Mouse (Mus musculus) bone marrow macrophage, adult 2 months (primary cell): ENCODE data around the gene Vcl. TPM values are rescaled to one million over a fixed set of nuclear protein-coding genes. Genes with fewer than 3 reads are reported as not detected.

Experiments
- H3K27ac ChIP-seq: 2 replicates; pipeline ENCODE4 v1.5.1; 2012; ENCODE audit warnings: low read depth, low read length; ENCODE audit not compliant: insufficient read depth
- H3K4me1 ChIP-seq: 2 replicates; pipeline ENCODE4 v1.6.1; 2012; ENCODE audit warnings: low read length; ENCODE audit not compliant: control insufficient read depth, insufficient read depth
- H3K4me3 ChIP-seq: 2 replicates; pipeline ENCODE4 v1.5.1; 2012; ENCODE audit warnings: mild to moderate bottlenecking, low read length, moderate library complexity; ENCODE audit not compliant: insufficient read depth
- CTCF ChIP-seq: IDR thresholded peaks from 2 replicates; pipeline ENCODE4 v1.5.1; 2012; ENCODE audit warnings: low read depth, mild to moderate bottlenecking, low read length, moderate library complexity
- POLR2A ChIP-seq: IDR thresholded peaks from 2 replicates; pipeline ENCODE4 v1.6.1; 2012; ENCODE audit warnings: mild to moderate bottlenecking, low read depth, low read length, borderline replicate concordance
- polyA plus RNA-seq: library from polyadenylated mRNA; stranded (reverse); fragments of >200 nt; gene quantifications from 2 replicates; pipeline ENCODE4 v1.2.4, GENCODE M21; 2012; ENCODE audit not compliant: missing spikeins, insufficient read depth, insufficient read length

The Vcl gene
- polyA plus RNA-seq, 1 experiment, result 13.2 TPM

GRCm38 (mm10) chr14:20996361-20996760, 67.2 kb downstream of the Vcl start:
- H3K4me1 ChIP-seq, result no peaks in the 10 kb centered on the region
- no peak for TF ChIP-seq POLR2A
- no peak for TF ChIP-seq CTCF

GRCm38 (mm10) chr14:20997548-20997947, 68.3 kb downstream of the Vcl start:
- no peaks in the 10 kb centered on the region for H3K4me1 ChIP-seq
- H3K27ac ChIP-seq, result no peak overlapping the region
- H3K4me3 ChIP-seq, result no peak overlapping the region
- TF ChIP-seq CTCF (no peak), POLR2A (no peak)

More at GRCm38 (mm10) chr14:20996361-20996760, 67.2 kb downstream of the Vcl start:
- no peak overlapping the region for H3K27ac ChIP-seq
- no peak overlapping the region for H3K4me3 ChIP-seq

DNA sequence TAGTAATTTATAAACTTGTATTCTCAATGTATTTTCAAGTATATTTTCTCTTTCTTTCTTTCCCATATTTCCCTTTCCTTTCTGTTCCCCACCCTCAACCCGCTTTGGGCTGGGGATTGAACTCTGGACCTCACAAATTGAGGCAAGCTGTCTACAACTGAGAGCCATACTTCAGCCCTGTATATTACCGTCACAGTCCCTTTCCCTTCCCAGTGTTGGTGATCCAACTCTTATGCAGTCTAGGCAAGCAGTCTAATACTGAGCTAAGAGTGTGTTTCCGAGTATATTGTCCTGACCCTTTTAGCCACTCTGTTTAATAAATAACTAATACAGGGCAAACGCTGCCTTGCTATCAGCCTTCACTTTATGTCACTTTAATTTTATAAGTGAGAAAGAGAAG, 70.4 kb downstream of the Vcl start:
- Histone ChIP-seq H3K4me1 (no peaks in the 10 kb centered on the region), H3K4me3 (no peak overlapping the region), H3K27ac (no peak overlapping the region)
- TF ChIP-seq CTCF (no peak), POLR2A (no peak)

DNA sequence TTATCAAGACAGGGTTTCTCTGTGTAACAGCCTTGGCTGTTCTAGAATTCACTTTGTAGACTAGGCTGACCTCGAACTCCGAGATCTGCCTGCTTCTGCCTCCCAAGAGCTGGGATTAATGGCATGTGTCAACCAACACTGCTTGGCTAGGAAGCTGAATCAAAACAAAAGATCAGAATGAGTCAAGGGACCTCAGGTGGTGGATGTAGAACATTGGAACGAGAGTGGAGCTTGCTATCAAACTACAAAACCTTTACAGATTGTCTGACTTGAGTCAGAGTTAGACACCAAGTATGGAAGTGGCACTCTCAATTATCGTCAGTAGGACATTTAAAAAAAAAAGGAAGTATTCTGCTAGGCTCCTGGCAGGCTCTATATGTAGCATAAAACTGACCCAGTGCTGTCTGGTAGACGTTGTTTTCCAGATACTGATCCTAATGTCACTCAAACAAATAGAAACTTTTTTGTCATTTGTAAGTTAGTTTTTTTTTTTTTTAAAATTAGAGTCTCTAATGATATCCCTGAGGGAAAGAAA, 84.7 kb downstream of the Vcl start:
- H3K27ac ChIP-seq, result no peak overlapping the region
- H3K4me3 ChIP-seq, result no peak overlapping the region
- H3K4me1 ChIP-seq, result peaks cover 3% of the 10 kb centered on the region
- TF ChIP-seq POLR2A (no peak), CTCF (no peak)

- no peak overlapping the region for H3K27ac ChIP-seq
- H3K4me1 ChIP-seq, result peaks cover 3% of the 10 kb centered on the region
- no peak overlapping the region for H3K4me3 ChIP-seq
- TF ChIP-seq CTCF (no peak), POLR2A (no peak)
Measured at GRCm38 (mm10) chr14:21017871-21018270, 88.7 kb downstream of the Vcl start.

- Histone ChIP-seq H3K27ac (no peak overlapping the region), H3K4me1 (no peaks in the 10 kb centered on the region), H3K4me3 (no peak overlapping the region)
- TF ChIP-seq POLR2A (no peak), CTCF (no peak)
Measured at GRCm38 (mm10) chr14:21018977-21019376, 89.8 kb downstream of the Vcl start.

GRCm38 (mm10) chr14:21020435-21020834, 91.2 kb downstream of the Vcl start:
- TF ChIP-seq CTCF (no peak), POLR2A (no peak)
- H3K4me3 ChIP-seq, result no peak overlapping the region

GRCm38 (mm10) chr14:21027542-21027941, 98.3 kb downstream of the Vcl start:
- Histone ChIP-seq H3K4me1 (peaks cover 12% of the 10 kb centered on the region), H3K27ac (no peak overlapping the region), H3K4me3 (no peak overlapping the region)
- TF ChIP-seq CTCF (no peak), POLR2A (no peak)

More at GRCm38 (mm10) chr14:21020435-21020834, 91.2 kb downstream of the Vcl start:
- Histone ChIP-seq H3K4me1 (no peaks in the 10 kb centered on the region), H3K27ac (no peak overlapping the region)

GRCm38 (mm10) chr14:21029025-21029659, 99.9 kb downstream of the Vcl start:
- no peak for TF ChIP-seq POLR2A
- no peak for TF ChIP-seq CTCF
- H3K4me1 ChIP-seq, result peaks cover 18% of the 10 kb centered on the region
- no peak overlapping the region for H3K4me3 ChIP-seq
- H3K27ac ChIP-seq, result no peak overlapping the region

- no peak overlapping the region for H3K4me3 ChIP-seq
- TF ChIP-seq POLR2A (no peak), CTCF (no peak)
- peak overlapping the region; percentile 47 for H3K27ac ChIP-seq
Measured at GRCm38 (mm10) chr14:21031783-21032511, 102.7 kb downstream of the Vcl start.

More at GRCm38 (mm10) chr14:21031783-21032511, 102.7 kb downstream of the Vcl start:
- H3K4me1 ChIP-seq, result peaks cover 20% of the 10 kb centered on the region
